Mouse (Mus musculus) cerebellum, adult 9-10 months (tissue): Measurements from ENCODE around the gene Dtymk.
"Not testable (repeated sequence)": the region's sequence is repeated elsewhere in the genome, so short reads cannot be mapped to it uniquely, and the experiment has no call there.

Experiments
- DNase-seq: peaks from one replicate; pipeline ENCODE4 v3.0.0; 2022

Dtymk gene

GRCm38 (mm10) chr1:93801741-93802238 is at the start of gene Dtymk:
TSS of gene Dtymk (minus strand) at chr1:93801934.
- DNase-seq, result peak; percentile 95

- DNase-seq, result not testable (repeated sequence)
These were observed 44.1 kb upstream of the Dtymk start for GRCm38 (mm10) chr1:93845766-93846366.

GRCm38 (mm10) chr1:93838569-93838968 is 36.8 kb upstream of the Dtymk start:
- not testable (repeated sequence) for DNase-seq

GRCm38 (mm10) chr1:93837335-93837734 is 35.6 kb upstream of the Dtymk start:
- no peak for DNase-seq

- DNase-seq, result no peak
These were observed 34.8 kb upstream of the Dtymk start for GRCm38 (mm10) chr1:93836532-93836913.

- no peak for DNase-seq
These were observed 34.3 kb upstream of the Dtymk start for GRCm38 (mm10) chr1:93835876-93836531.

- DNase-seq, result no peak
These were observed 33.5 kb upstream of the Dtymk start for GRCm38 (mm10) chr1:93835211-93835610.

- no peak for DNase-seq
These were observed 33.0 kb upstream of the Dtymk start for GRCm38 (mm10) chr1:93834671-93835150.

- peak; percentile 12 for DNase-seq
These were observed 31.1 kb upstream of the Dtymk start for GRCm38 (mm10) chr1:93832754-93833360.

GRCm38 (mm10) chr1:93826540-93826835 is 24.8 kb upstream of the Dtymk start:
- DNase-seq, result peak; percentile 71

- no peak for DNase-seq
These were observed 24.2 kb upstream of the Dtymk start for GRCm38 (mm10) chr1:93825771-93826539.

- DNase-seq, result peak; percentile 98
These were observed 23.5 kb upstream of the Dtymk start for GRCm38 (mm10) chr1:93825105-93825674.

GRCm38 (mm10) chr1:93824609-93825008 is 22.9 kb upstream of the Dtymk start, which contains the start of gene D2hgdh:
TSS of gene D2hgdh (plus strand) at chr1:93824909.
- no peak for DNase-seq

- peak; percentile 57 for DNase-seq
These were observed 22.2 kb upstream of the Dtymk start for GRCm38 (mm10) chr1:93823796-93824495.

- DNase-seq, result no peak
These were observed 17.0 kb upstream of the Dtymk start for GRCm38 (mm10) chr1:93818722-93819121.

- DNase-seq, result no peak
These were observed 16.2 kb upstream of the Dtymk start for GRCm38 (mm10) chr1:93817823-93818532.

GRCm38 (mm10) chr1:93811495-93812039 is 9.8 kb upstream of the Dtymk start:
- peak; percentile 56 for DNase-seq

GRCm38 (mm10) chr1:93810011-93810410 is 8.3 kb upstream of the Dtymk start:
- peak; percentile 37 for DNase-seq

- DNase-seq, result no peak
These were observed 7.1 kb upstream of the Dtymk start for GRCm38 (mm10) chr1:93808871-93809270.

GRCm38 (mm10) chr1:93805221-93805951 is 3.7 kb upstream of the Dtymk start:
- DNase-seq, result peak; percentile 68

GRCm38 (mm10) chr1:93804818-93805217 is 3.1 kb upstream of the Dtymk start:
- no peak for DNase-seq
